Mouse (Mus musculus) embryonic fibroblast, embryonic 13.5 days (primary cell): ENCODE results near the gene Lsm10.
A peak's percentile ranks its signal among the peaks of the same experiment; 100 is the strongest.

Experiments used
- CTCF ChIP-seq: IDR thresholded peaks from 2 replicates; pipeline ENCODE4 v1.5.1; 2011; ENCODE audit warnings: mild to moderate bottlenecking, control low read depth, low read length, moderate library complexity, borderline replicate concordance; ENCODE audit not compliant: insufficient read depth
- POLR2A ChIP-seq: IDR thresholded peaks from 2 replicates; pipeline ENCODE4 v1.6.1; 2011; ENCODE audit warnings: low read depth, mild to moderate bottlenecking, control low read depth, low read length, moderate library complexity

DNA sequence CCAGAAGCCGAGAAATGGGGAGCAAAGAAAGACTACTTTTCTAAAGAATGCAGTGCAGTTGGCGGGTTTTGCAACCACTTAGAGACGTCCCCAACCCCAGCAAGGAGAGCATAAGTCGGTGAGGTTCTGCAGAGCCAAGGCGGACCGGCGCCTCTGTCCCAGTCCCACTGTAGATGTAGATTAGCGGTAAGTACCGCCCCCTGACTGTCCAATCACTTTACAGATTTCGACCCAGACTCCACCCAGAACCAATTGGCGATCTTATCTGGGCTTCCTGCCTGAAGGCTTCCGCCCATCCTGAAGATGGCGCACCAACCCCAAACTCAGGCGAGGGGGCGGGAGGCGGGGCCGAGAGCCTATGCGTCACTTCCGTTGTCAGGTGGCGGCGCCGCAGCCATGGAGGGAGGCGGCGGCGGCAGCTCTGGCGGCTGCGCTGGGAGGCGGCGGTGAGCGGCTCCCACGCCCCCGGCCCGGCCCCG, 7.2 kb downstream of the Lsm10 start, which contains the start of gene Stk40:
- peak; percentile 85 for TF ChIP-seq POLR2A
- TF ChIP-seq CTCF: peak; percentile 42; the same call in 1 of the 2 replicates
